Mouse (Mus musculus) spleen, adult 2 months (tissue): ENCODE measurements around the gene Rbl1. TPM values are rescaled to one million over a fixed set of nuclear protein-coding genes. Genes with fewer than 3 reads are reported as not detected.

Experiments used
- DNase-seq, 2 experiments: peaks; one replicate each; pipeline versions ENCODE4 v3.0.0 to v3.0.0-alpha.2; 2012 to 2021; ENCODE audit warnings: low spot score in 2 of 2, low read depth in 1 of 2
- H3K27ac ChIP-seq: fragments of 200-500 bp; 2 replicates; pipeline ENCODE4 v1.5.1; 2012; ENCODE audit warnings: low read length, inconsistent platforms; ENCODE audit not compliant: insufficient read depth
- H3K27me3 ChIP-seq: fragments of 200-500 bp; 2 replicates; pipeline ENCODE4 v1.6.1; 2012; ENCODE audit warnings: mild to moderate bottlenecking, moderate library complexity, low read length, inconsistent platforms; ENCODE audit not compliant: control insufficient read depth, insufficient read depth
- H3K36me3 ChIP-seq: fragments of 200-500 bp; 2 replicates; pipeline ENCODE4 v1.6.1; 2012; ENCODE audit warnings: mild to moderate bottlenecking, low read length, inconsistent platforms; ENCODE audit not compliant: control insufficient read depth, insufficient read depth
- H3K4me1 ChIP-seq: fragments of 200-500 bp; 2 replicates; pipeline ENCODE4 v1.6.1; 2011; ENCODE audit warnings: inconsistent platforms; ENCODE audit not compliant: control insufficient read depth, insufficient read depth, insufficient read length
- H3K4me3 ChIP-seq: fragments of 200-500 bp; 2 replicates; pipeline ENCODE4 v1.5.1; 2011; ENCODE audit warnings: mild to moderate bottlenecking, inconsistent platforms; ENCODE audit not compliant: insufficient read depth, insufficient read length; ENCODE audit errors: extremely low read depth
- CTCF ChIP-seq: fragments of 200-500 bp; IDR thresholded peaks from 2 replicates; pipeline ENCODE4 v1.5.1; 2011; ENCODE audit warnings: mild to moderate bottlenecking, inconsistent platforms; ENCODE audit not compliant: insufficient read depth, insufficient read length, insufficient replicate concordance; ENCODE audit errors: extremely low read depth
- POLR2A ChIP-seq: fragments of 200-500 bp; IDR thresholded peaks from 2 replicates; pipeline ENCODE4 v1.6.1; 2011; ENCODE audit warnings: low read depth, low read length, inconsistent platforms
- WGBS: fragments of 180-500 bp; shearing (Covaris S2); methylation state at CpG from one replicate; pipeline ENCODE4 v1.1.7; 2018; 5-methylcytosine and 5-hydroxymethylcytosine counted together
- polyA plus RNA-seq: library from polyadenylated mRNA; depleted of rRNA; stranded (reverse); fragments of >200 nt; gene quantifications from 2 replicates; pipeline ENCODE4 v1.2.3, GENCODE M21; 2012

The Rbl1 gene
- polyA plus RNA-seq, 1 experiment: 5.0 TPM

DNA sequence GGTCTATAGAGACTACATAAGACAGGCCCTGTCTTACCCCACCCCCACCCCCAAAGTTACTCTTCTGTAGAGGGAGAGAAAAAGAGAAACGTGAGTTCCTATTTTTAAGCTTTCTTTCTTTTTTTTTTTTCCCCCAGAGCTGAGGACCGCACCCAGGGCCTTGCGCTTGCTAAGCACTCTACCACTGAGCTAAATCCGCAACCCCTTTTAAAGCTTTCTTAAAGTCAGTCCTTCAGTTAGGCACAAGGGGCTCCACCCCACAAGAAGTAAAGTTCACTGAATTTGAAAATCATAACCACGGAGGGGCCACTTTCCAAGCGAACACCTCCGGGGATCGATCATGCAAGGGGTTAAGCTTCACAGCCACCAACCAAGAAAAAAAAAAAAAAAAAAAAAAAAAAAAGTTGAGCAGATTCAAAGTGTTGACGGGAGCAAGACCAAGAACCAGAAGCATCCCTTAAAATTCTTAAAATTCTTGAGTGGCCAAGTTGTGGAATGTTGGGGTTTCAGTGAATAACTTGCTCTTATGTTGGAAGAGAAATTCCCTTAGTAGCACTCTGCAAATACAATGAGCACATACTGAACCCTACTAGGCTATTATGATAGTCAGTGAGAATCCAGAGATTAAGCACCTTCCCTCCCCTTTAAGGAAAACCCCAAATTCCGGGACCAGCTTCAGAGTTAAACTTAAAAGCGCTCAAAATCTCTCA is 70.4 kb downstream of the Rbl1 start:
- no peak for TF ChIP-seq POLR2A
- no peak for TF ChIP-seq CTCF
- peak overlapping the region; percentile 96 for H3K27ac ChIP-seq
- peaks cover 21% of the 10 kb centered on the region; the same call in 1 of the 2 replicates for H3K4me1 ChIP-seq
- peak; percentile 24 to 53 for DNase-seq
- peaks cover 4% of the 10 kb centered on the region; the same call in 1 of the 2 replicates for H3K36me3 ChIP-seq
- peak overlapping the region; percentile 83 for H3K4me3 ChIP-seq
- no peaks in the 10 kb centered on the region for H3K27me3 ChIP-seq
- WGBS: 1% methylated on average over 11 of the region's 11 CpGs

DNA sequence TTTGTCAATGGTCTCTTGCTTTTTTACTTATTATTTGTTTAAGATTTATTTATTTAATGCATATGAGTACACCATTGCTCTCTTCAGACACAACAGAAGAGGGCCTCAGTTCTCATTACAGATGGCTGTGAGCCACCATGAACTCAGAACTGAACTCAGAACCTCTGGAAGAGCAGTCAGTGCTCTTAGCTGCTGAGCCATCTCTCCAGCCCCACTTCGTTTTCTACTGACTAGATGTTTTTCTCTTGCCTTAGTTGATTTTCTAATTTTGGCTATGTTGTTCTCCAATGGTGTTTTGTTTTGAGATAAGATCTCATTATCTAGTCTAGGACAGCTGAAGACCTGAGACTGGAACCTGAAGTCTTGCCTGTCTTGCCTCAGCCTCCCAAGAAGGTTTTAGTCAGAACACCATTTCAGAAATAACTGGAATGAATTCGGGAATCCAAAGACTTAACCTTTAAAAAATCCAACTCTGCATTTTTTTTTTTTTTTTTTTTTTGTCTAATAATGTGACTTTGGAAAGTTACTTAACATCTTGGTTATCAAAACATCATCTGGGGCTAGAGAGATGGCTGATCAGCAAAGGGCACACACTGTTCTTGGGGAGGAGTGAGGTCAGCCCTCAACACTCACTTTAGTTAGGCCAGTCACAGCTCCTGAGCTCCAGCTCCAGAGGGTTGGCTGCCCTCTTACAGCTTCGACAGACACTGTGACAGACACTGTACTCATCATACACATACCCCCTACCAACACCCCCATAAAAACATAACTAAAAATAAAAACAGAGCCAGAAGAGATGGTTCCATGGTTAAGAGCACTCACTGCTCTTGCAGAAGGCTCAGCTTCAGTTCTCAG is 71.4 kb downstream of the Rbl1 start:
- 49% methylated on average over 3 of the region's 3 CpGs for WGBS
- TF ChIP-seq CTCF (no peak), POLR2A (no peak)
- Histone ChIP-seq H3K27me3 (no peaks in the 10 kb centered on the region), H3K4me1 (peaks cover 19% of the 10 kb centered on the region; the same call in 1 of the 2 replicates), H3K27ac (peak overlapping the region; percentile 71), H3K36me3 (peaks cover 11% of the 10 kb centered on the region), H3K4me3 (peak overlapping the region; percentile 26; the same call in 1 of the 2 replicates)
- no peak for DNase-seq

DNA sequence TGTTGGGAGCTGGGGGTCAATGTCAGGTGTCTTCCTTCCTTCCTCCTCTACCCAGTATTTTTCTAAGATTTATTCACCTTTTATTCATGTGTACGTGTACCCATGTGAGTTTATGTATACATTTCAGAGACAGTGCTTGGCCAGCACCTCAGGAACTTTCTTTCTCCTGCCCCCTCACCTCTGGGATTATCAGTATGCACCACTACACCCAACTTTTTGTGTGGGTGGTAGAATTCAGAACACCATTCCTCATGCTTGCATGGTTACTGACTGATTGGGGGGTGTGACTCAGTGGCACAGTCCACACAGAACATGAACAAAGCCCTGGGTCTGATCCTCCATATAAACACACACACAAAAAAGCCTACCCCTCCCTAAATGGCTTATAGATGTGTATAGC is 72.2 kb downstream of the Rbl1 start:
- peak overlapping the region; percentile 67 for H3K27ac ChIP-seq
- no peak for DNase-seq
- TF ChIP-seq POLR2A (no peak), CTCF (no peak)

DNA sequence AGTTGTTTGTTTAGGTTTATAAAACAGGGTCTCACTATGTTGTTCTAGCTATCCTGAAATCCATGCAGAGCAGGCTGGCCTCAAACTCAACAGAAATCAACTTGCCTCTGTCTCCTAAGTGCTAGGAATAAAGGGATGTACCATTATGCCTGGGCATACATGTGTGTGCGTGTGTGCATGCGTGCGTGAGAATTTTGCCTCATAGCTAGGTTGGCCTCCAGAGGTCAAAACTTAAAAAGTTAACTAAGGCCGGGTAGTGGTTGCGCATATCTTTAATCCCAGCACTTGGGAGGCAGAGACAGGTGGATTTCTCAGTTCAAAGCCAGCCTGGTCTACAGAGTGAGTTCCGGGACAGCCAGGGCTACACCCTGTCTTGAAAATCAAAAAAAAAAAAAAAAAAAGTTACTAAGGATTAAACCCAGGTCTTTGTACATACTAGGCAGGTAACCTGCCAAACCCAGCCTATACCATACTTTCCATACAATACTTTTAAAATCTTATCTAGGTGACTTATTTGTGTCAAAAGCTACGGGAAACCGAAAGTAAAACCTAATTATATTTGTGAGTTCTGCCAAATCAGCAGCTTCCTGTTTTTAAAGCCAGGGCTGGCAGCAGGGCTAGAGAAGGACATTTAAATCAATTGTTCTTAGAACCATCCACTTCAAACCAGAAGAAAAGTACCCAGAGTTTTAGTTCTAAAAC is 73.4 kb downstream of the Rbl1 start:
- Histone ChIP-seq H3K27me3 (no peaks in the 10 kb centered on the region), H3K36me3 (peaks cover 24% of the 10 kb centered on the region), H3K4me3 (peak overlapping the region; percentile 20; the same call in 1 of the 2 replicates), H3K4me1 (peaks cover 19% of the 10 kb centered on the region; the same call in 1 of the 2 replicates), H3K27ac (peak overlapping the region; percentile 77)
- DNase-seq: peak in 1 of 2 experiments; percentile 25
- TF ChIP-seq POLR2A (no peak), CTCF (no peak)
- 27% methylated on average over 8 of the region's 8 CpGs for WGBS

More for the DNA sequence above, 72.2 kb downstream of the Rbl1 start:
- H3K4me3 ChIP-seq: no peak overlapping the region
- H3K36me3 ChIP-seq: peaks cover 16% of the 10 kb centered on the region
- H3K27me3 ChIP-seq: no peaks in the 10 kb centered on the region
- whole genome bisulfite sequencing: 56% methylated on average over 1 of the region's 1 CpGs
- peaks cover 19% of the 10 kb centered on the region; the same call in 1 of the 2 replicates for H3K4me1 ChIP-seq

DNA sequence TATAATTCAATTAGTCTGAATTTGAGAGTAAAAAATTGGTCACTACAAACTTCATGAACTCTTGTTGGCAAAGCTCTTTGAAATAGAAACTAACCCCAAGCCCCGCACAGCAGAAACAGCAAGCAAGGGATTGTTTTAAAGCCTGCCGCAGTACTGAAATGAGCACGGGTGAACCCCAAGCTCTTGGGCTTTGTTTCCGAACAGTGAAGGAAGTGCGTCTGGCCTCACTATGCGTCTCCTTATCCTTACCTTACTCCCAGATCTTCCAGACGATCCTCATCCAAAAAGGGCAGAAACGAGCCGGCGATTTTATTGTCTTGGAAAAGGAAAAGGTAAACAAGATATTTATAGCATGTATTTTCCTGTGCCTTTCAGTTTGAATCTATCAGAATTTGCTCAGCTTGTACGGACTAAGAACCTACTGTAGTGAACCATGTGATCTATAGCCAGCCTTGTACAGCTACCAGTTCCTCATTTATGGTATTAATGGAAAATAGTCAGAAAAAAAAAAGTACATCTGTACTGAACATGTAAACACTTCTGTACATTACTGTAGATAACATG is 74.7 kb downstream of the Rbl1 start:
- H3K4me3 ChIP-seq: peak overlapping the region; percentile 59
- TF ChIP-seq POLR2A (no peak), CTCF (no peak)

DNA sequence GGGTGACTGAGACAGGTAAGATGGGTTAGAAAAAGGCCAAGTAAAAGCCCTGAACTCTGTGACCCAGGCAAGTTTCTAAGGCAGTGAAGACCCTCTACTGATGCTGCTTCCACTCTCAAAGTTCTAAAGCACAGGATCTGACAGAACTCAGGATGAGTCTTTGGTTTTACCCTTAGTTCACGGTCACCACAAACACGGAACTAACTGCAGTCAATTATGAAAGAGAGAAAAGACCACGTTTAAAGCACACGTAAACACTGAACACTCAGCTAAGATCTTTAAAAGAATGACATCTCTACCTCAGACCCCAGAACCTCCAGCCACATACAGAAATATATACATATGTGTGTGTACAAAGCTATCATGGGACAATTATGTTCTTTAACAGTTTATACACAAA is 75.2 kb downstream of the Rbl1 start:
- H3K4me3 ChIP-seq: peak overlapping the region; percentile 59; the same call in 1 of the 2 replicates
- peak overlapping the region; percentile 3; the same call in 1 of the 2 replicates for H3K27ac ChIP-seq
- H3K36me3 ChIP-seq: peaks cover 35% of the 10 kb centered on the region
- TF ChIP-seq CTCF (no peak), POLR2A (no peak)
- WGBS: 10% methylated on average over 4 of the region's 4 CpGs
- DNase-seq: no peak
- H3K27me3 ChIP-seq: no peaks in the 10 kb centered on the region
- peaks cover 19% of the 10 kb centered on the region; the same call in 1 of the 2 replicates for H3K4me1 ChIP-seq

More for the DNA sequence above, 74.7 kb downstream of the Rbl1 start:
- peaks cover 19% of the 10 kb centered on the region; the same call in 1 of the 2 replicates for H3K4me1 ChIP-seq
- H3K27me3 ChIP-seq: no peaks in the 10 kb centered on the region
- H3K36me3 ChIP-seq: peaks cover 33% of the 10 kb centered on the region
- DNase-seq: peak in 1 of 2 experiments; percentile 26
- WGBS: 4% methylated on average over 11 of the region's 11 CpGs
- peak overlapping the region; percentile 90 for H3K27ac ChIP-seq
